Mouse (Mus musculus): Measurements from ENCODE around the gene Msn. TPM values are rescaled to one million over a fixed set of nuclear protein-coding genes. Genes with fewer than 3 reads are reported as not detected.

Gene Msn
- polyA plus RNA-seq (2015; fragmentation: Nextera tagmentation; extraction: Ambion mirVana): 67.3 and 72.2 TPM in 2 replicates

GRCm38 (mm10) chrX:96095509-96096499 lies at the start of gene Msn:
Msn (plus strand) TSS chrX:96096042.
- ATAC-seq: peak; percentile 89
- WGBS: 19% methylated on average over 39 of the region's 44 CpGs
- Histone ChIP-seq H3K4me3 (replicated peaks) (peak within 1 kb of the TSS; percentile 49), H3K27me3 (replicated peaks) (no peaks in the 10 kb centered on the region), H3K36me3 (no peaks in the 10 kb centered on the region), H3K9ac (peak within 1 kb of the TSS; percentile 53), H3K27ac (peak within 1 kb of the TSS; percentile 40; the same call in 1 of the 2 replicates), H3K4me1 (replicated peaks) (no peaks in the 10 kb centered on the region), H3K4me2 (replicated peaks) (peak within 1 kb of the TSS; percentile 68), H3K9me3 (no peaks in the 10 kb centered on the region)

- Histone ChIP-seq H3K9ac (no peak overlapping the region), H3K36me3 (no peaks in the 10 kb centered on the region), H3K4me1 (replicated peaks) (no peaks in the 10 kb centered on the region), H3K27ac (no peak overlapping the region), H3K4me3 (replicated peaks) (no peak overlapping the region), H3K4me2 (replicated peaks) (no peak overlapping the region), H3K27me3 (replicated peaks) (no peaks in the 10 kb centered on the region), H3K9me3 (no peaks in the 10 kb centered on the region)
- 71% methylated on average over 1 of the region's 1 CpGs for WGBS
- no peak for ATAC-seq
Measured at GRCm38 (mm10) chrX:96052798-96053197, 43.0 kb upstream of the Msn start.

DNA sequence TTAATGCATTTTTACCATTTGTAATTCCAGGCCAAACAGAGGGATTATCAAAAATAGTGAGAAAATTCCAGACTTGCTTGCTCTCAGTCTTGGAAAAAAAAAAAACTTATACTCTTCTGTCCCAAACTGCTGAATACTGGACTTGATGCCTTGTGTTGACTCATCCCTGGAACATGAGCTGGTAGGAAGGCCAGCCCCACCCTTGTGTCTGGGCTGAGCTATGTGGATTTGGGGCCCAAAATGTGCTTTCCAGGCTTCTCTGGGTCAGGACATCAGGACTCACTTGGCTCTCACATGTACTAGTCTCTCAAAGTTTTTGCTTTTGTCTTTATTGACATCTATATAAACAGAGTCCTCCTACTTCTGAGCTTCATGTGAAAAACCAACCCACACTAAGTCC lies 18.1 kb upstream of the Msn start:
- H3K4me1 ChIP-seq (replicated peaks): no peaks in the 10 kb centered on the region
- H3K27me3 ChIP-seq (replicated peaks): no peaks in the 10 kb centered on the region
- no peaks in the 10 kb centered on the region for H3K9me3 ChIP-seq
- ATAC-seq: no peak
- no peak overlapping the region for H3K27ac ChIP-seq
- no peaks in the 10 kb centered on the region for H3K36me3 ChIP-seq
- no peak overlapping the region for H3K4me3 ChIP-seq (replicated peaks)
- H3K9ac ChIP-seq: no peak overlapping the region
- H3K4me2 ChIP-seq (replicated peaks): no peak overlapping the region

GRCm38 (mm10) chrX:96086259-96086658 lies 9.6 kb upstream of the Msn start:
- Histone ChIP-seq H3K4me2 (replicated peaks) (no peak overlapping the region), H3K4me3 (replicated peaks) (no peak overlapping the region), H3K9ac (no peak overlapping the region), H3K9me3 (no peaks in the 10 kb centered on the region), H3K27ac (no peak overlapping the region), H3K27me3 (replicated peaks) (no peaks in the 10 kb centered on the region), H3K36me3 (no peaks in the 10 kb centered on the region), H3K4me1 (replicated peaks) (no peaks in the 10 kb centered on the region)
- 50% methylated on average over 2 of the region's 2 CpGs for WGBS
- ATAC-seq: no peak

DNA sequence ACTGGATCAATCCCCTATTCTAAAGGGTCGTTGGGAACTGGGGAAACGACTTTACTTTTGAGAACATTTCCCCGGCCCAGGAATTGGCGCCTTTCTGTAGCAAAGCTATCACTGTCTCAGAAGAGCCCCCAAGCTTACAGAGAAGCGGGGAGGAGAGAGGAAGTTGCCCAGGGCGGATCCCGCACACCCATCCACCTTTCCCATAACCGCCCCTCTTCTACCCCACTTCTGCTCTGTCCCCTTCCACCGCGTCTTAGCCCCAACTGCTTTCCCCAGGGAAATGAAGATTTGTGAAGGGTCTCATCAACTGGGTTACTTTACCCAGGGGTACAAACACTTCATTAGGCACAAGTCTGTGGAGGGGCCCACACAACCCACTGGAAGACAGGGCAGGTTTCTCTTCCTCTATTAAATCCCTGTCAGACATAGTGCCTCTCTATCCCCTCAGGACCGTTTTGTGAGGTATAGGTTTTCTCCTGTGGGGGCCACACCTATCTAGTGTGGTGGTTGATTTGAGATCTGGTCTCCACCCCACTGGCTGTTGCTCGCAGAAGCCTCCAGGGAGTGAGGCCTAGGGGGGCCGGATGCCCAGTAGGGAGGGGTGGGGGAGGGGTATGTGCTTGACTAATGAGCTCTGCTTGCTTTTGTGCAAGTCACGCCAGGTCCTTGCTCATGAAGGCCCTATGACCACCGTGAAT lies 820 bp downstream of the Msn start:
- ATAC-seq: peak; percentile 57
- Histone ChIP-seq H3K9me3 (no peaks in the 10 kb centered on the region), H3K27me3 (replicated peaks) (no peaks in the 10 kb centered on the region), H3K4me3 (replicated peaks) (peak overlapping the region; percentile 49), H3K36me3 (no peaks in the 10 kb centered on the region), H3K4me1 (replicated peaks) (no peaks in the 10 kb centered on the region), H3K27ac (no peak overlapping the region; the same call in 1 of the 2 replicates), H3K4me2 (replicated peaks) (peak overlapping the region; percentile 68), H3K9ac (peak overlapping the region; percentile 20; the same call in 1 of the 2 replicates)
- 26% methylated on average over 15 of the region's 15 CpGs for WGBS

DNA sequence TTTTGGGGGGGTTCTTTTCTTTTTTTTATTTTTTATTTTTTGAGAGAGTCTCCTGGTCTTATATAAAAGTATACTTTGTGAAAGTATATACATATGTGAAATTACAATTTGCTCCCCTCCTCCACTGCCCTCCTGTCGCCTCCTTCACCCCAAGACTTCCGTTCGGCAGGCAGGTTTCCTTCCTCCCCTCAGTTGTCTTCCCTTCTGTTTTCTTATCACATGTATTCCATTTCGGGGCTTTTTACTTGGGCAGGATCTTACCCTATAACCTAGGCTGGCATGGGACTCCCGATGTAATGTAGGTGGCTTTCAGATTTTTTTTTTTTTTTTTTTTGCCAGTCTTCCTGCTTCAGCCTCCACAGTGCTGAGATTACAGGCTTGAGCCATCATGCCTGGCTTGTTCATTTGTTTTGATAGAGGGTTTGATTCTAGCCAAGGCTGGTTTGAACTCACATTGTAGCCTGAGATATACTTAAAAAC lies 1.7 kb downstream of the Msn start:
- H3K4me2 ChIP-seq (replicated peaks): peak overlapping the region; percentile 68
- H3K27ac ChIP-seq: no peak overlapping the region
- H3K27me3 ChIP-seq (replicated peaks): no peaks in the 10 kb centered on the region
- no peak overlapping the region for H3K9ac ChIP-seq
- H3K9me3 ChIP-seq: no peaks in the 10 kb centered on the region
- peak overlapping the region; percentile 49; the same call in 1 of the 2 replicates for H3K4me3 ChIP-seq (replicated peaks)
- no peaks in the 10 kb centered on the region for H3K36me3 ChIP-seq
- WGBS: 61% methylated on average over 5 of the region's 5 CpGs
- no peaks in the 10 kb centered on the region for H3K4me1 ChIP-seq (replicated peaks)
- ATAC-seq: no peak

DNA sequence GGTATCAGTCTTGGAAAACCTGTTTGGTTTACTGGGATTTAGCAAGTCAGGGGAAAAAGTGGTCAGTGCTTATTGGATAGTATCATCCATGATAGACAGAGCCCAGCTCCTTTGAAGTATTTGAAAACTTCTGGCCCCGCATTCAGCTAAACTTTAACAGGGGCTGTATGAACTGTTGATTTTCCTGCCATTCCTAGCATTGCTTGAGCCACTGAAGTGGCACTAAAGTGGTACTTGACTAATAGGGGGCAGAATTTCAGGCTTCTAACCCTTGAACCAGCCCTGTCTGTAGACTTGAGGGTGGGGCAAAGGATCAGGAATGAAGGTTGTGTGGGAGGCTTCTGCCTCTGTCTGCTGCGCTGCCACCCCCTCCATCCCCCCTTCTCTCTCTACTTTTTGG lies 3.2 kb downstream of the Msn start:
- Histone ChIP-seq H3K4me3 (replicated peaks) (no peak overlapping the region), H3K36me3 (no peaks in the 10 kb centered on the region), H3K9ac (no peak overlapping the region), H3K4me1 (replicated peaks) (no peaks in the 10 kb centered on the region), H3K9me3 (no peaks in the 10 kb centered on the region), H3K27me3 (replicated peaks) (no peaks in the 10 kb centered on the region), H3K27ac (no peak overlapping the region), H3K4me2 (replicated peaks) (no peak overlapping the region)
- no peak for ATAC-seq
- 75% methylated on average over 2 of the region's 2 CpGs for WGBS

DNA sequence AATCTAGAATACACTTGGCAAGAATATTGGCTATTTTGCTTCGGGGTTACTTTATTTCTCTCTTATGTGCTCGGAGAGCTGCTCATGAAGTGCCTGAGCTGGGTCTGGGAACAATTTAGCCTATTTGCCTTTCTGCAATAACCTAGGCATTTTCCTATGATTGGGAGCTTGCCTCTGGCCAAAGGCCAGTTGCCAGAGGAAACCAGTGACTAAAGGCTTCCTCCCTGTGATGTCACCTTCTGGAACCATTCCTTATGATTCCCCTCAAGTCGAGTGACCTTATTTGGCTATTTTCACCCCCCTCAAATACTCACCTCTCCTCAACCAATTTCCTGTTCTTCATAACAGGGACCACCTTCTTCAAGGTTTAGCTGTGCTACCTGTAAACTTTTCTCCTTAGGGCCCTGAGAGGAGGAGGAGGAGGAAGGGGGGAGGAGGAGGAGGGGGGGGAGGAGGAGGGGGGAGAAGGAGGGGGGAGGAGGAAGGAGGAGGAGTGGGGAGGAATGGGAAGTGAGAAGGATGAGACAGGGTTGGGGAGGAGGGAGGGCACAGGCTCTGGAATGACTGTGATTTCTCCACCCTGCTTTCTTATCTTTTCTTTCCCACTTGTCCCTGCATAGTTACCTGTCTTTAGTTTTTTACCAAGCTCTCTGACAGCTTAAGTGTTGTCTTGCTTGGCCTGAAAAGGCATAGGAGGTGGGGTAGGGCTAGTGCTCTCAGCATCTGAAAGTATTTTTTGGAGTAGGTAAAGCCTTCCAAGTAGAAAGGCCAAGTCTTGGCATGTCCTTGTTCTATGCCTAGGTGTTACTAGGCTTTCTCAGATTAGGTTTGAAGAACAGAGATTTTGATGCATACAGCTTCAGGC lies 11.8 kb downstream of the Msn start:
- Histone ChIP-seq H3K27ac (no peak overlapping the region), H3K9me3 (no peaks in the 10 kb centered on the region), H3K27me3 (replicated peaks) (no peaks in the 10 kb centered on the region), H3K9ac (no peak overlapping the region), H3K36me3 (no peaks in the 10 kb centered on the region), H3K4me3 (replicated peaks) (no peak overlapping the region), H3K4me2 (replicated peaks) (no peak overlapping the region), H3K4me1 (replicated peaks) (no peaks in the 10 kb centered on the region)
- ATAC-seq: no peak
- 59% methylated on average over 3 of the region's 3 CpGs for WGBS

DNA sequence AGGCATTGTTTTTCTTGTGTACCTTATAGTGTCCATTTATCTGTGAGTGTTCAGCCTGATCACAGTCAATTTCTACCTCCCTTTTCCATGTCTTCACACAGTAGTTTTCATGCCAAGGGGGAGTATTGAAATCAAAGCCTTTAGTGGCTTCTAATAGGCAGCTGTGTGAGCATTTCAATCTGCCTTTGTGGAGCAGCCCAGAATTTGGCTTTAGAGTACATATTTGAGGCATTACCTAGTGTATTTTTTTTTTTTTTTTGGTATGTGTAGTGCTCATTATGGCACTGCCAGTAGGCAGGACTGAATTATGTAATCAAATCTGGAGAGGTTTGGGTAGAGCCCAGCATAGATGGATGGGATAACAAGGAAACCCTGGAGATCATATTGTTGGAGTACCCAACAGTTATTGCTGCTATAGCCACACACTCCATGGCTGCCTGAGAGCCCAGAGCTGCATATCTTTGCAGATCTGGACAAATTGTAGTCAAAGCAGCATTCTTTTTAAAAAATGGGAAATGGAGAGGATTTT lies 17.3 kb downstream of the Msn start:
- Histone ChIP-seq H3K27me3 (replicated peaks) (no peaks in the 10 kb centered on the region), H3K9me3 (no peaks in the 10 kb centered on the region), H3K4me1 (replicated peaks) (no peaks in the 10 kb centered on the region), H3K4me2 (replicated peaks) (no peak overlapping the region), H3K4me3 (replicated peaks) (no peak overlapping the region), H3K36me3 (no peaks in the 10 kb centered on the region), H3K9ac (no peak overlapping the region), H3K27ac (no peak overlapping the region)
- no peak for ATAC-seq

- Histone ChIP-seq H3K9me3 (no peaks in the 10 kb centered on the region), H3K36me3 (no peaks in the 10 kb centered on the region), H3K9ac (no peak overlapping the region), H3K27me3 (replicated peaks) (no peaks in the 10 kb centered on the region), H3K4me3 (replicated peaks) (no peak overlapping the region), H3K4me2 (replicated peaks) (no peak overlapping the region), H3K4me1 (replicated peaks) (no peaks in the 10 kb centered on the region), H3K27ac (no peak overlapping the region)
- no peak for ATAC-seq
Measured at GRCm38 (mm10) chrX:96115501-96115900, 19.7 kb downstream of the Msn start.

- H3K9ac ChIP-seq: no peak overlapping the region
- no peak for ATAC-seq
Measured at GRCm38 (mm10) chrX:96117366-96117765, 21.5 kb downstream of the Msn start.

More at GRCm38 (mm10) chrX:96117366-96117765, 21.5 kb downstream of the Msn start:
- H3K27me3 ChIP-seq (replicated peaks): no peaks in the 10 kb centered on the region
- H3K36me3 ChIP-seq: no peaks in the 10 kb centered on the region
- H3K4me2 ChIP-seq (replicated peaks): no peak overlapping the region
- no peaks in the 10 kb centered on the region for H3K4me1 ChIP-seq (replicated peaks)
- no peak overlapping the region for H3K4me3 ChIP-seq (replicated peaks)
- 75% methylated on average over 1 of the region's 1 CpGs for WGBS
- H3K27ac ChIP-seq: no peak overlapping the region
- H3K9me3 ChIP-seq: no peaks in the 10 kb centered on the region
